Mouse (Mus musculus) lung, embryonic 16.5 days (tissue): ENCODE results near the gene Cnot11. TPM values are rescaled to one million over a fixed set of nuclear protein-coding genes. Genes with fewer than 3 reads are reported as not detected.

Source experiments
- ATAC-seq: fragments of 200-750 bp; cut with Nextera tagmentation; 2 replicates; pipeline ENCODE4 v1.8.0; 2017; ENCODE audit warnings: low read depth, mild to moderate bottlenecking, moderate library complexity
- H3K27ac ChIP-seq: fragments of 300-500 bp; sonication (generic); 2 replicates; pipeline ENCODE4 v1.5.1; 2014; ENCODE audit warnings: mild to moderate bottlenecking, control low read depth, low read length
- H3K27me3 ChIP-seq: fragments of 300-500 bp; sonication (generic); 2 replicates; pipeline ENCODE4 v1.6.1; 2014; ENCODE audit warnings: low read depth, low read length, mixed read lengths; ENCODE audit not compliant: control insufficient read depth, insufficient read depth
- H3K36me3 ChIP-seq: fragments of 300-500 bp; sonication (generic); 2 replicates; pipeline ENCODE4 v1.6.1; 2014; ENCODE audit warnings: low read length; ENCODE audit not compliant: control insufficient read depth, insufficient read depth
- H3K4me1 ChIP-seq: fragments of 300-500 bp; sonication (generic); replicated peaks from 2 replicates; pipeline ENCODE4 v1.6.1; 2014; ENCODE audit warnings: low read length, mixed read lengths; ENCODE audit not compliant: control insufficient read depth, insufficient read depth
- H3K4me2 ChIP-seq: fragments of 300-500 bp; sonication (generic); 2 replicates; pipeline ENCODE4 v1.6.1; 2014; ENCODE audit warnings: low read depth, low read length, control low read depth
- H3K4me3 ChIP-seq: fragments of 300-500 bp; sonication (generic); 2 replicates; pipeline ENCODE4 v1.5.1; 2014; ENCODE audit warnings: mild to moderate bottlenecking, low read length, control low read depth
- H3K9ac ChIP-seq: fragments of 300-500 bp; sonication (generic); 2 replicates; pipeline ENCODE4 v1.6.1; 2014; ENCODE audit warnings: low read length, control low read depth
- H3K9me3 ChIP-seq: fragments of 300-500 bp; sonication (generic); 2 replicates; pipeline ENCODE4 v1.6.1; 2016; ENCODE audit warnings: low read length; ENCODE audit not compliant: control insufficient read depth
- WGBS: fragments of 180-500 bp; shearing (Covaris S2); extraction: QIAGEN DNeasy Blood & Tissue Kit; methylation state at CpG from one replicate; pipeline ENCODE4 v1.1.7; 2014; 5-methylcytosine and 5-hydroxymethylcytosine counted together
- polyA plus RNA-seq: library from polyadenylated mRNA; unstranded; fragments of >200 nt; fragmentation: Nextera tagmentation; extraction: Ambion mirVana; gene quantifications from 2 replicates; pipeline ENCODE4 v1.2.1, GENCODE M21; 2015

Gene Cnot11
- 11.7 TPM in 2 replicates for polyA plus RNA-seq

DNA sequence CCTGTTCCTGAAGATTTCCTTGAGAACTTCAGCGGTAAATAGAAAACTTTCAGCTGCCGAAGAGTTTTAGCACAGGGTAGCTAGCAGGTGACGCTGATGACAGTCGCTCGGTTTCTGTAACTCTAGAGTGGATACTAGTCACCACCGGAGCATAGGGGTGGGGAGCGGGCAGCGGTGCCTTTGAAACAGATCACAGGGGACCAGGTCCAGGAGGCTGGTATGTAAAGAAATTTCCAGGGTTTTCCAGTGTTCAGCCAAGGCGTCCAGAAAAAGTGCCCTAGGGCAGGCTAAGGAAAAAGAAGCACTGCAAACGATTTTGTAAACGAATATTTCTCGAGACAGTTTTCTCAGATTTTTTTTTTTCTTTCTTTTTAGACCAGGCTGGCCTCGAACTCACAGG lies at the start of gene Cnot11:
Cnot11 (plus strand) TSS at position 162 of the 400 bp plus-strand sequence.
- no peaks in the 10 kb centered on the region for H3K9me3 ChIP-seq
- peak within 1 kb of the TSS; percentile 96 for H3K9ac ChIP-seq
- no peaks in the 10 kb centered on the region; the same call in 1 of the 2 replicates for H3K27me3 ChIP-seq
- peaks cover 11% of the 10 kb centered on the region for H3K4me1 ChIP-seq
- H3K4me2 ChIP-seq, result peak within 1 kb of the TSS; percentile 96
- ATAC-seq, result no peak
- H3K36me3 ChIP-seq, result peaks cover 18% of the 10 kb centered on the region
- 27% methylated on average over 13 of the region's 13 CpGs for WGBS
- peak within 1 kb of the TSS; percentile 99 for H3K4me3 ChIP-seq
- peak within 1 kb of the TSS; percentile 86 for H3K27ac ChIP-seq

DNA sequence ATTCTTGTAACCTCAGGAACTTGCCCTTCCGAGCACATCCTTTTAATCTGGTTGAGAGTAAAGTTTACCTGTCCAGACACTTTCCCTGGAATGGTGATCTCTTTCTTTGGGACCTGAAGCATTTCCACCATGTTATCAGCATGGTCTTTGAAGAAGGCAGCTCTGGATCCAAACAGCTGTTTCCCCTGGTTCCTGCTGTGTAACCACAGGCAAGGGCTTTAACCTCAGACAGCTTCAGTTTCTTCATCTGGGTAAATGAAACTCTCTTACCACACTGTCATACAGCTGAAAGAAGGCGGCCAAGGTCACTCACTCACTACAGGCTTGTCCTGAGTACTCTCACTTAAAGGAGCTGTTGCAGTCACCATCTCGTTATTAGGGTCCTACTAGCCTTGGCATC lies 47.4 kb upstream of the Cnot11 start:
- Histone ChIP-seq H3K36me3 (no peaks in the 10 kb centered on the region), H3K27me3 (no peaks in the 10 kb centered on the region), H3K9ac (no peak overlapping the region), H3K27ac (no peak overlapping the region), H3K4me3 (no peak overlapping the region), H3K4me1 (no peaks in the 10 kb centered on the region), H3K4me2 (no peak overlapping the region), H3K9me3 (no peaks in the 10 kb centered on the region)
- ATAC-seq, result no peak
- WGBS, result 63% methylated on average over 3 of the region's 3 CpGs

DNA sequence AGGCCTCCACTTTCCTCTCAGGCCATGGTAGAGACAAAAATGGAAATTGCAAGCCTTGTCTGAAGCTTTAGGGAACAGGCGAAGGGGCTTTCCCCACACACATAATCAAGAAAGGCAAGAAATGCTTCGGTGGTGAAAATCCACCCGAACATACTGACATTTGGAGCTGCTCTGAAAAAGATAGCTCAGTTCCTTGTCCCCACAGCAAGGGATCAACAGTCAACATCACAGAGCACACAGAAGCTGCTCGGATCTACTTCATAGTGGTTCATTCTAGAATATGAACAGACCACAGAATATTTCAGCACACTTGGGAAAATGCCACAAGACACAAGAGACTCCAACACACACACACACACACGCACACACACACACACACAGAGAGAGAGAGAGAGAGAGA lies 41.6 kb upstream of the Cnot11 start:
- no peak overlapping the region for H3K4me2 ChIP-seq
- WGBS, result 80% methylated on average over 5 of the region's 5 CpGs
- H3K27ac ChIP-seq, result no peak overlapping the region
- ATAC-seq, result no peak
- no peaks in the 10 kb centered on the region for H3K27me3 ChIP-seq
- H3K4me1 ChIP-seq, result no peaks in the 10 kb centered on the region
- H3K4me3 ChIP-seq, result no peak overlapping the region
- H3K36me3 ChIP-seq, result no peaks in the 10 kb centered on the region
- 0 out of 2 replicates have a peak, but pooled peaks cover 4% of the 10 kb centered on the region for H3K9me3 ChIP-seq
- H3K9ac ChIP-seq, result no peak overlapping the region

DNA sequence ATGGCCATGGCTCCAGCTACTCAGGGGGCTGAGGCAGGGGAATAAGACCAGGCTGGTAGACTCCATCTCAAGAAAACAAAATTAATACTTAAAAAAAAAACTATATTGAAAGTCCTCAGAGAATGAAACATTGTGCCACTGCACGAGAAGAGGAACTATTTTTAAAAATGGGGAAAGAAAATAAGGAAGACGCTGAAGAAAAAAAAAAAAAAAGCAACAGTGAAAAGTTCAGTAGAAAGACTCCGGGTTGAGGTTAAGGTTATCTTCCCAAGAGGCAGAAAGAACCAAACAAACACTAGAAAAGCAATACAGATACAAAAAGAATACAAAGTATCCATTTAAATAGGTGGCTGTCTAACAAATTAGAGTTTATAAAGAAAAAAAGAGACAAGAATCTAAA lies 41.1 kb upstream of the Cnot11 start:
- no peak overlapping the region for H3K27ac ChIP-seq
- 54% methylated on average over 3 of the region's 3 CpGs for WGBS
- no peak overlapping the region for H3K4me3 ChIP-seq
- no peaks in the 10 kb centered on the region for H3K4me1 ChIP-seq
- no peak overlapping the region for H3K4me2 ChIP-seq
- H3K9me3 ChIP-seq, result 0 out of 2 replicates have a peak, but pooled peaks cover 4% of the 10 kb centered on the region
- H3K36me3 ChIP-seq, result no peaks in the 10 kb centered on the region
- no peaks in the 10 kb centered on the region for H3K27me3 ChIP-seq
- no peak overlapping the region for H3K9ac ChIP-seq
- no peak for ATAC-seq

DNA sequence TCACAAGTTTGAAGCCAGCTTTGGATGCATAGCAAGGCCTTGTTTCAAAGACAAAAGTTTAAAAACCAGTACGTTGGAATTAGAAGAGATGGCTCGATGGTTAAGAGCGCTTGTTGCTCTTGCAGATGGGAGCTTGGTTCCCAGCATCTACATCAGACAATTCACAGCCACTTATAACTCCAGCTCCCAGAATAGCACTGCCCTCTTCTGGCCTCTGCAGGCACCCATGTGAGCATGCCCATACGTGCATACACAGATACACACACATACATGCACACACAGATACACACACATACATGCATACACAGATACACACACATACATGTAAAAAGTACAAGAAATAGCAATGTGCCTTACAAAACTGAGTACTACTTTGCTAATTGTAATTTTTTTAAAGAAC lies 37.8 kb upstream of the Cnot11 start:
- Histone ChIP-seq H3K9ac (no peak overlapping the region), H3K4me3 (no peak overlapping the region), H3K9me3 (0 out of 2 replicates have a peak, but pooled peaks cover 4% of the 10 kb centered on the region), H3K4me2 (no peak overlapping the region), H3K36me3 (no peaks in the 10 kb centered on the region), H3K4me1 (no peaks in the 10 kb centered on the region), H3K27me3 (no peaks in the 10 kb centered on the region), H3K27ac (no peak overlapping the region)
- 93% methylated on average over 4 of the region's 4 CpGs for WGBS
- no peak for ATAC-seq

DNA sequence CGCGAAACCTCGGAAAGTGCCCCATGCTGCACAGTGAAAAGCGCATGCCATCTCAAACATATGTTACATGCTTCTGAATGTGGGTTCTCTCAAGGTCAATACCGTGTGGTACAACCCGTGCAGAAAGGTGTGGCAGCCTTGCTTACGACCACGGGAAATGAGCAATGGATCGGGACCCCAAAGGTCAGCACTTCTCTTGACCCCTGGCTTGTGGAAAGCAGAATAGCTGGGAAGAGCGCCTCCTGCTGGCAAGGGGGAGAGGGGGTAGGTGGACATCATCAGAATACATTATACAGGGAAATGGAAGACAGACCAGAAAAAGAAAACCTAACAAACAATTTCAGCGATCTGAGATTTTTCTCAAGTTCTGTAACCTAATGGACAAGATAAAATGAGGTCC lies 37.0 kb upstream of the Cnot11 start:
- Histone ChIP-seq H3K9me3 (0 out of 2 replicates have a peak, but pooled peaks cover 4% of the 10 kb centered on the region), H3K27ac (no peak overlapping the region), H3K36me3 (no peaks in the 10 kb centered on the region), H3K9ac (no peak overlapping the region), H3K27me3 (no peaks in the 10 kb centered on the region), H3K4me3 (no peak overlapping the region), H3K4me1 (no peaks in the 10 kb centered on the region), H3K4me2 (no peak overlapping the region)
- ATAC-seq, result no peak
- 83% methylated on average over 11 of the region's 11 CpGs for WGBS

DNA sequence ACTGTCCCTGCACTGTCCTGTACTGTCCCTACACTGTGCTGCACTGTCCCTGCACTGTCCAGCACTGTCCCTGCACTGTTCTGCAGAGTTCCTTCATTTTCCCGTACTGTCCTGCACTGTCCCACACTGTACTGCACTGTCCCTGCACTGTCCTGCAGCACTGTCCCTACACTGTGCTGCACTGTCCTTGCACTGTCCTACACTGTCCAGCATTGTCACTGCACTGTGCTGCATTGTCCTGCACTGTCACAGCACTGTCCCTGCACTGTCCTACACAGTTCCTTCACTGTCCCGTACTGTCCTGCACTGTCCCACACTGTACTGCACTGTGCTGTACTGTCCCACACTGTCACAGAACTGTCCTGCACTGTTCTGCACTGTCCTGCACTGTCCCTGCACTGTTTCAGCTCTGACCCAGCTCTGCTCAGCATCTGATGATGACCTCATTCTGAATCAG lies 35.3 kb upstream of the Cnot11 start:
- 71% methylated on average over 2 of the region's 2 CpGs for WGBS
- H3K36me3 ChIP-seq, result no peaks in the 10 kb centered on the region
- no peak overlapping the region for H3K4me3 ChIP-seq
- no peak overlapping the region for H3K9ac ChIP-seq
- no peaks in the 10 kb centered on the region for H3K4me1 ChIP-seq
- peak; percentile 31; the same call in 1 of the 2 replicates for ATAC-seq
- H3K4me2 ChIP-seq, result no peak overlapping the region
- H3K27ac ChIP-seq, result no peak overlapping the region
- no peaks in the 10 kb centered on the region for H3K27me3 ChIP-seq
- H3K9me3 ChIP-seq, result 0 out of 2 replicates have a peak, but pooled peaks cover 4% of the 10 kb centered on the region

DNA sequence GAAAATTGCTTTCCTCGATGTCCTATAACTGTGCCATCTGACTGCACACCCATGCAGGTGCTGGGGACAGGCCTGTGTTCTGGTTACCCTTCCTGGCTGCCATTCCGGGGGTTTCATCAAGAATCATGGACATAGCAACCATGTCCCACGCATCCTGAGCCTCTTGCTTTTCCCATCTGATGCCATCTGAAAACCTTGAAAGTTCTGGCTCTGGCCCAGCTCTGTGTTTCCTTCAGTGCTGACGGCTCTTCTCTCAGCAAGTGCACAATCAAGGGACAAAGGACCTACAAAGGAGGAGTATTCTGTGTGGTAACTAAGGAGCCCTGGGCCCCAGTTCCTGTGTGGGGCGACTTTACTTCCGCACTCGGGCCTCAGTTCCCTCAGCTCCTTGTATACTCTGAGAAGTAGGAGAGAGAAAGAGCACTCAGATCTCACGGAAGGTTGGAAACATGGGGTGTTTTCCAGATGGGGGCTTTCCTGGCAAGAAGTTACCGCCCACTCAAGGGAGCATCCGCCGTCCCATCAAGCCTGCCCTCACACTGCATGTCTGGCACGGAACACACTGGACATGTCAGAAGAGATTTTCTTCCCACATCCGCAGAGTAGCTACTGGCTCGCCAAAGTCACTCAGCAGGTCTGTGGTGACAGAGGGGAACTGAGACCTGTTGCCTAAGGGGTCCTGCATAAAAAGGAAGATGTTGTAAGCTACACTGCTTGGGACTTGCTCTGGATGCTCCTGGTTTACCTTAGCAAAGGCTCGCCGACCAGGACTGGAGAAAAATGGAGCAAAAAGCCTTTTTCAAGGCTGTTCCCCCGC lies 31.8 kb upstream of the Cnot11 start:
- Histone ChIP-seq H3K27ac (no peak overlapping the region), H3K36me3 (no peaks in the 10 kb centered on the region), H3K4me3 (no peak overlapping the region), H3K4me2 (no peak overlapping the region), H3K9me3 (no peaks in the 10 kb centered on the region), H3K9ac (no peak overlapping the region), H3K27me3 (no peaks in the 10 kb centered on the region), H3K4me1 (0 out of 2 replicates have a peak, but pooled peaks cover 4% of the 10 kb centered on the region)
- ATAC-seq, result no peak
- WGBS, result 76% methylated on average over 17 of the region's 17 CpGs

DNA sequence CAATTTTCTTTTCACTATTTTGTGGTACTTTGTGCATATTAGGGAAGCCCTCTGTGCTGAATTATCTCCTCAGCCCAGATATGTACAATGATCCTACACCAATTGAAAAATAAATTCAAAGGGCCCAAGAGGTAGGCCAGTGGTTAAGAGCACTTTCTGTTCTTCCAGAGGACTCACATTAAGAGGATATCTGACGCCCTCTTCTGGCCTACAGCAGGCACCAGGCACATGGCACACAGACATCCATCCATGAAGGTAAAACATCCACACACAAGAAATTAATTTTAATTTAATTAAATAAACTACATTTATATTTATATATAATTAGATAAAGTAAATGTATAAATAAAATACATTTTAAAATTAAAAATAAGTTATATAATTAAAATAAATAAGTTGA lies 30.5 kb upstream of the Cnot11 start:
- Histone ChIP-seq H3K9me3 (no peaks in the 10 kb centered on the region), H3K27me3 (no peaks in the 10 kb centered on the region), H3K4me3 (no peak overlapping the region), H3K27ac (no peak overlapping the region), H3K36me3 (no peaks in the 10 kb centered on the region), H3K4me1 (0 out of 2 replicates have a peak, but pooled peaks cover 4% of the 10 kb centered on the region), H3K4me2 (no peak overlapping the region), H3K9ac (no peak overlapping the region)
- WGBS, result 10% methylated on average over 1 of the region's 1 CpGs
- ATAC-seq, result no peak
